Mouse (Mus musculus) forebrain, embryonic 11.5 days (tissue): ENCODE measurements around the gene Vti1b. TPM values are rescaled to one million over a fixed set of nuclear protein-coding genes. Genes with fewer than 3 reads are reported as not detected.
"Not testable (repeated sequence)": the region's sequence is repeated elsewhere in the genome, so short reads cannot be mapped to it uniquely, and the experiment has no call there.

Experiments
- ATAC-seq: fragments of 200-750 bp; cut with Nextera tagmentation; replicated peaks from 2 replicates; pipeline ENCODE4 v1.8.0; 2017; ENCODE audit warnings: moderate TSS enrichment; ENCODE audit not compliant: low FRiP score
- DNase-seq: peaks from one replicate; pipeline ENCODE4 v3.0.0-alpha.2; 2017; ENCODE audit warnings: low spot score
- H3K27ac ChIP-seq: fragments of 300-500 bp; sonication (generic); 2 replicates; pipeline ENCODE4 v1.5.1; 2014; ENCODE audit warnings: low read depth, low read length
- H3K27me3 ChIP-seq: fragments of 300-500 bp; sonication (generic); 2 replicates; pipeline ENCODE4 v1.6.1; 2014; ENCODE audit warnings: mild to moderate bottlenecking, low read length, mixed read lengths; ENCODE audit not compliant: control insufficient read depth, insufficient read depth
- H3K36me3 ChIP-seq: fragments of 300-500 bp; sonication (generic); 2 replicates; pipeline ENCODE4 v1.6.1; 2014; ENCODE audit warnings: mild to moderate bottlenecking, low read length, moderate library complexity, mixed read lengths; ENCODE audit not compliant: control insufficient read depth, insufficient read depth
- H3K4me1 ChIP-seq: fragments of 300-500 bp; sonication (generic); replicated peaks from 2 replicates; pipeline ENCODE4 v1.6.1; 2014; ENCODE audit warnings: low read length, mixed read lengths; ENCODE audit not compliant: control insufficient read depth, insufficient read depth
- H3K4me2 ChIP-seq: fragments of 300-500 bp; sonication (generic); 2 replicates; pipeline ENCODE4 v1.6.1; 2014; ENCODE audit warnings: low read depth, mild to moderate bottlenecking, low read length, moderate library complexity, mixed read lengths; ENCODE audit not compliant: severe bottlenecking
- H3K4me3 ChIP-seq: fragments of 300-500 bp; sonication (generic); 2 replicates; pipeline ENCODE4 v1.5.1; 2014; ENCODE audit warnings: low read depth, low read length
- H3K9ac ChIP-seq: fragments of 300-500 bp; sonication (generic); 2 replicates; pipeline ENCODE4 v1.6.1; 2014; ENCODE audit warnings: low read length
- H3K9me3 ChIP-seq: fragments of 300-500 bp; sonication (generic); 2 replicates; pipeline ENCODE4 v1.6.1; 2016; ENCODE audit warnings: low read length, mixed read lengths; ENCODE audit not compliant: control insufficient read depth
- WGBS: fragments of 180-500 bp; shearing (Covaris S2); extraction: QIAGEN DNeasy Blood & Tissue Kit; methylation state at CpG from one replicate; pipeline ENCODE4 v1.1.7; 2014; 5-methylcytosine and 5-hydroxymethylcytosine counted together
- polyA plus RNA-seq: library from polyadenylated mRNA; unstranded; fragments of >200 nt; fragmentation: Nextera tagmentation; extraction: Ambion mirVana; gene quantifications from 2 replicates; pipeline ENCODE4 v1.2.1, GENCODE M21; 2014

The Vti1b gene
- polyA plus RNA-seq, 1 experiment from 2014 or later, result 97.8 TPM

GRCm38 (mm10) chr12:79191701-79192100 is 19.2 kb upstream of the Vti1b start:
- Histone ChIP-seq H3K9me3 (no peaks in the 10 kb centered on the region), H3K36me3 (no peaks in the 10 kb centered on the region; the same call in 1 of the 2 replicates), H3K4me1 (no peaks in the 10 kb centered on the region), H3K4me3 (peak overlapping the region; percentile 74), H3K27ac (no peak overlapping the region), H3K27me3 (no peaks in the 10 kb centered on the region), H3K4me2 (peak overlapping the region; percentile 87), H3K9ac (peak overlapping the region; percentile 72)
- WGBS, result 5% methylated on average over 14 of the region's 14 CpGs
- ATAC-seq, result peak; percentile 88
- peak; percentile 87 for DNase-seq

GRCm38 (mm10) chr12:79190931-79191673 is 18.6 kb upstream of the Vti1b start:
- Histone ChIP-seq H3K36me3 (no peaks in the 10 kb centered on the region; the same call in 1 of the 2 replicates), H3K4me3 (peak overlapping the region; percentile 74), H3K9ac (peak overlapping the region; percentile 72), H3K4me1 (no peaks in the 10 kb centered on the region), H3K27me3 (no peaks in the 10 kb centered on the region), H3K4me2 (peak overlapping the region; percentile 87), H3K9me3 (no peaks in the 10 kb centered on the region), H3K27ac (no peak overlapping the region)
- WGBS, result under 1% methylated on average over 18 of the region's 18 CpGs
- ATAC-seq (peak; percentile 89), DNase-seq (peak; percentile 74)

GRCm38 (mm10) chr12:79185160-79185559 is 12.7 kb upstream of the Vti1b start:
- not testable (repeated sequence) for H3K4me3 ChIP-seq, H3K9me3 ChIP-seq, H3K4me1 ChIP-seq, H3K9ac ChIP-seq, DNase-seq, H3K4me2 ChIP-seq, H3K27ac ChIP-seq, H3K27me3 ChIP-seq, ATAC-seq
- 88% methylated on average over 6 of the region's 6 CpGs for WGBS
- peaks cover 18% of the 10 kb centered on the region for H3K36me3 ChIP-seq

- ATAC-seq (no peak), DNase-seq (no peak)
- Histone ChIP-seq H3K4me2 (no peak overlapping the region), H3K36me3 (0 out of 2 replicates have a peak, but pooled peaks cover 3% of the 10 kb centered on the region), H3K27me3 (no peaks in the 10 kb centered on the region), H3K9ac (no peak overlapping the region), H3K4me1 (0 out of 2 replicates have a peak, but pooled peaks cover 2% of the 10 kb centered on the region), H3K27ac (no peak overlapping the region), H3K9me3 (no peaks in the 10 kb centered on the region), H3K4me3 (no peak overlapping the region)
- WGBS, result 97% methylated on average over 5 of the region's 5 CpGs
These were observed 3.5 kb upstream of the Vti1b start for GRCm38 (mm10) chr12:79175998-79176397.

GRCm38 (mm10) chr12:79173721-79174120 is 1.3 kb upstream of the Vti1b start:
- no peak overlapping the region for H3K4me2 ChIP-seq
- 0 out of 2 replicates have a peak, but pooled peaks cover 2% of the 10 kb centered on the region for H3K4me1 ChIP-seq
- no peak overlapping the region for H3K27ac ChIP-seq
- 89% methylated on average over 5 of the region's 5 CpGs for WGBS
- H3K27me3 ChIP-seq, result no peaks in the 10 kb centered on the region
- 0 out of 2 replicates have a peak, but pooled peaks cover 3% of the 10 kb centered on the region for H3K36me3 ChIP-seq
- H3K9ac ChIP-seq, result no peak overlapping the region
- ATAC-seq (no peak), DNase-seq (no peak)
- H3K4me3 ChIP-seq, result no peak overlapping the region
- H3K9me3 ChIP-seq, result no peaks in the 10 kb centered on the region

GRCm38 (mm10) chr12:79171269-79171995 is 1.0 kb downstream of the Vti1b start:
- ATAC-seq (no peak), DNase-seq (no peak)
- no peaks in the 10 kb centered on the region for H3K9me3 ChIP-seq
- peak overlapping the region; percentile 95 for H3K4me3 ChIP-seq
- H3K4me1 ChIP-seq, result 0 out of 2 replicates have a peak, but pooled peaks cover 2% of the 10 kb centered on the region
- 0 out of 2 replicates have a peak, but pooled peaks cover 3% of the 10 kb centered on the region for H3K36me3 ChIP-seq
- H3K27me3 ChIP-seq, result no peaks in the 10 kb centered on the region
- 0 out of 2 replicates have a peak overlapping the region, but pooled peaks have one; percentile 89 for H3K27ac ChIP-seq
- 37% methylated on average over 12 of the region's 12 CpGs for WGBS
- H3K9ac ChIP-seq, result peak overlapping the region; percentile 90
- H3K4me2 ChIP-seq, result peak overlapping the region; percentile 52

- 0 out of 2 replicates have a peak, but pooled peaks cover 2% of the 10 kb centered on the region for H3K4me1 ChIP-seq
- H3K36me3 ChIP-seq, result 0 out of 2 replicates have a peak, but pooled peaks cover 3% of the 10 kb centered on the region
- ATAC-seq, result no peak
- no peaks in the 10 kb centered on the region for H3K9me3 ChIP-seq
- no peak overlapping the region for H3K27ac ChIP-seq
- no peak overlapping the region for H3K9ac ChIP-seq
- WGBS, result 90% methylated on average over 3 of the region's 3 CpGs
- H3K4me3 ChIP-seq, result no peak overlapping the region
- no peak overlapping the region for H3K4me2 ChIP-seq
- no peak for DNase-seq
- H3K27me3 ChIP-seq, result no peaks in the 10 kb centered on the region
These were observed 2.0 kb downstream of the Vti1b start for GRCm38 (mm10) chr12:79170421-79170820.

GRCm38 (mm10) chr12:79169173-79169572 is 3.3 kb downstream of the Vti1b start:
- no peak overlapping the region for H3K4me2 ChIP-seq
- H3K36me3 ChIP-seq, result no peaks in the 10 kb centered on the region
- DNase-seq (no peak), ATAC-seq (no peak)
- H3K9ac ChIP-seq, result no peak overlapping the region
- no peaks in the 10 kb centered on the region for H3K27me3 ChIP-seq
- H3K9me3 ChIP-seq, result no peaks in the 10 kb centered on the region
- no peak overlapping the region for H3K4me3 ChIP-seq
- 0 out of 2 replicates have a peak, but pooled peaks cover 2% of the 10 kb centered on the region for H3K4me1 ChIP-seq
- H3K27ac ChIP-seq, result no peak overlapping the region
